Mouse (Mus musculus) forebrain, embryonic 10.5 days (tissue): Measurements from ENCODE around the gene Gm45062. TPM values are rescaled to one million over a fixed set of nuclear protein-coding genes. Genes with fewer than 3 reads are reported as not detected.
"Not testable (repeated sequence)": the region's sequence is repeated elsewhere in the genome, so short reads cannot be mapped to it uniquely, and the experiment has no call there.

ENCODE experiments used
- DNase-seq: peaks from one replicate; pipeline ENCODE4 v3.0.0-alpha.2; 2017; ENCODE audit warnings: low spot score; ENCODE audit errors: extremely low spot score
- H3K27ac ChIP-seq: fragments of 300-500 bp; sonication (generic); 2 replicates; pipeline ENCODE4 v1.5.1; 2016; ENCODE audit warnings: mild to moderate bottlenecking
- H3K27me3 ChIP-seq: fragments of 300-500 bp; sonication (generic); 2 replicates; pipeline ENCODE4 v1.6.1; 2016; ENCODE audit warnings: mild to moderate bottlenecking; ENCODE audit not compliant: poor library complexity, severe bottlenecking
- H3K36me3 ChIP-seq: fragments of 300-500 bp; sonication (generic); replicated peaks from 2 replicates; pipeline ENCODE4 v1.6.1; 2016; ENCODE audit warnings: mild to moderate bottlenecking, moderate library complexity
- H3K4me1 ChIP-seq: fragments of 300-500 bp; sonication (generic); 2 replicates; pipeline ENCODE4 v1.6.1; 2016
- H3K4me3 ChIP-seq: fragments of 300-500 bp; sonication (generic); 2 replicates; pipeline ENCODE4 v1.5.1; 2016; ENCODE audit warnings: mild to moderate bottlenecking, moderate library complexity
- H3K9me3 ChIP-seq: fragments of 300-500 bp; sonication (generic); 2 replicates; pipeline ENCODE4 v1.6.1; 2016; ENCODE audit warnings: mild to moderate bottlenecking, moderate library complexity
- WGBS: fragments of 180-500 bp; shearing (Covaris S2); methylation state at CpG from one replicate; pipeline ENCODE4 v1.1.7; 2016; 5-methylcytosine and 5-hydroxymethylcytosine counted together
- polyA plus RNA-seq: library from polyadenylated mRNA; unstranded; fragments of >200 nt; fragmentation: Nextera tagmentation; extraction: Ambion mirVana; gene quantifications from 2 replicates; pipeline ENCODE4 v1.2.1, GENCODE M21; 2016

Gm45062 gene
- polyA plus RNA-seq, 1 experiment from 2014 or later: 11.1 TPM

- no peak for DNase-seq
- Histone ChIP-seq H3K27ac (no peak overlapping the region), H3K4me3 (no peak overlapping the region), H3K27me3 (no peaks in the 10 kb centered on the region), H3K9me3 (no peaks in the 10 kb centered on the region), H3K4me1 (0 out of 2 replicates have a peak, but pooled peaks cover 2% of the 10 kb centered on the region), H3K36me3 (no peaks in the 10 kb centered on the region)
- 95% methylated on average over 4 of the region's 4 CpGs for WGBS
Measured at GRCm38 (mm10) chr6:8521231-8521630, 262.0 kb downstream of the Gm45062 start.

DNA sequence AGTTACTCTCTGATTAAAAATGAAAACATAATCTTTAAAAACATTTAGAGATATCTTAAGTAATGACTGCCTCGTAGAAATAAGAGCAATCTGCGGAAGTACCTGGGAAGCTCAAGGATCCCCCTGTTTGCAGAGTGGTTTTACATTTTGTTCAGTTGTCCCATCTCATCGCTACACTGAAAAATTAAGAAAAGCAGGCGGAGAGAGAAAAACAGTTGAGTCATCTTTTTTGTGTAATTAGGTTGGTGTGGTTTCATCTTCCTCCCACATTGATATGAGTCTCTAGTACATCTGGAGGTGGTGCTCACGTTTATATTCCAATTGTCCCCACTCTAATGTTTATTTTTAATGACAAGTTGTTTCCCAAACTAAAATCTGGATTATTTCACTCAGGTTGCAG is 265.5 kb downstream of the Gm45062 start:
- Histone ChIP-seq H3K4me1 (0 out of 2 replicates have a peak, but pooled peaks cover 2% of the 10 kb centered on the region), H3K9me3 (no peaks in the 10 kb centered on the region), H3K27me3 (no peaks in the 10 kb centered on the region), H3K4me3 (no peak overlapping the region), H3K36me3 (no peaks in the 10 kb centered on the region), H3K27ac (no peak overlapping the region)
- WGBS: 93% methylated on average over 5 of the region's 5 CpGs
- no peak for DNase-seq

GRCm38 (mm10) chr6:8531104-8531894 is 272.0 kb downstream of the Gm45062 start:
- Histone ChIP-seq H3K27me3 (no peaks in the 10 kb centered on the region), H3K9me3 (no peaks in the 10 kb centered on the region), H3K36me3 (no peaks in the 10 kb centered on the region), H3K27ac (no peak overlapping the region), H3K4me3 (no peak overlapping the region), H3K4me1 (no peaks in the 10 kb centered on the region)
- 94% methylated on average over 4 of the region's 4 CpGs for WGBS
- no peak for DNase-seq

DNA sequence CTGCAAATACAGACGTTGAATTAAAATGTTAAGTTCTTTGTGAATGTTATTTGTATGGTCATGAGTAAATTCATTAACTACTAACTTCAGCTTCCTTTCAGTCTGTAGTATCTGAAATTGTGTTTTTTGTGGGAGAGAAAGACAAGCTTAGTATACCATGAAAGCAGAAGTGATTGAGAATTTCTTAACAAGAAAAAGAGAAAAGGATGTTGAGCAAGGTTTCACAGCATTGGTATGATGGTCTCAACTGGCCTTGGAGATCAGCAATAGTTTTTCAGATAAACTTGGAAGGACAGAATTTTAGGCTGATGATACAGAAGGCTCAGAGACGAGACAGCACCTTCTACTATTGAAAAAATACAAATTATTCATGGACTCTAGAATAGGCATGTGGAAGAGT is 277.7 kb downstream of the Gm45062 start:
- H3K4me3 ChIP-seq: no peak overlapping the region
- no peak overlapping the region for H3K27ac ChIP-seq
- H3K27me3 ChIP-seq: no peaks in the 10 kb centered on the region
- H3K36me3 ChIP-seq: 0 out of 2 replicates have a peak, but pooled peaks cover 3% of the 10 kb centered on the region
- no peaks in the 10 kb centered on the region for H3K4me1 ChIP-seq
- no peaks in the 10 kb centered on the region for H3K9me3 ChIP-seq
- WGBS: 94% methylated on average over 2 of the region's 2 CpGs
- no peak for DNase-seq

DNA sequence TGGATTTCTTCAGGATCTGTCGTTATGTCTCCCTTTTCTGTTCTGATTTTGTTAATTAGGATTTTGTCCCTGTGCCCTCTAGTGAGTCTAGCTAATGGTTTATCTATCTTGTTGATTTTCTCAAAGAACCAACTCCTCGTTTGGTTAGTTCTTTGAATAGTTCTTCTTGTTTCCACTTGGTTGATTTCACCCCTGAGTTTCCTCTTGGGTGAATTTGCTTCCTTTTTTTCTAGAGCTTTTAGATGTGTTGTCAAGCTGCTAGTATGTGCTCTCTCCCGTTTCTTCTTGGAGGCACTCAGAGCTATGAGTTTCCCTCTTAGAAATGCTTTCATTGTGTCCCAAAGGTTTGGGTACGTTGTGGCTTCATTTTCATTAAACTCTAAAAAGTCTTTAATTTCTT is 282.3 kb downstream of the Gm45062 start:
- H3K4me3 ChIP-seq, H3K4me1 ChIP-seq, DNase-seq, H3K27ac ChIP-seq, H3K27me3 ChIP-seq, H3K9me3 ChIP-seq: not testable (repeated sequence)
- WGBS: 83% methylated on average over 4 of the region's 4 CpGs
- H3K36me3 ChIP-seq: peaks cover 19% of the 10 kb centered on the region

GRCm38 (mm10) chr6:8544822-8545221 is 285.6 kb downstream of the Gm45062 start:
- Histone ChIP-seq H3K27me3 (no peaks in the 10 kb centered on the region), H3K4me3 (no peak overlapping the region), H3K27ac (no peak overlapping the region), H3K4me1 (no peaks in the 10 kb centered on the region), H3K36me3 (peaks cover 38% of the 10 kb centered on the region), H3K9me3 (no peaks in the 10 kb centered on the region; the same call in 1 of the 2 replicates)
- WGBS: 91% methylated on average over 5 of the region's 5 CpGs
- no peak for DNase-seq

DNA sequence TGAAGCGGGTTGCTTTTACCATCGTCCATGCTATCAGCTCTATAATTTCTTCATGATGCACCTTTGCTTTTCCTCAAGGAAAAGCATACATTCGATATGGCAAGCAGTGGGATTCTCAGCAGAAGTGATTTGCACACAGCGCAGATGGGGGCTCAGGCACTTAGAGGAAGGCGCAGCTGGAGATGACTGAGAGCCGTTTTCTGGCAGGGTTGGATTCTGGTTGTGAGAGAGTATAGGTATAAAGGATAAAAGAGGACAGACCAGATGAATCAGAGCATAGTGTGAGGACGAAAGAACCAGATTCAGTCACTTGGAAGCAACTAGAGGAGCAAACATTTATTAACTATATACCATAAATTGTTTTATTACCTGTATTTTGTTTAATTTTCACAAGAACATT is 286.5 kb downstream of the Gm45062 start:
- Histone ChIP-seq H3K4me3 (no peak overlapping the region), H3K27ac (no peak overlapping the region), H3K36me3 (peaks cover 46% of the 10 kb centered on the region), H3K9me3 (no peaks in the 10 kb centered on the region; the same call in 1 of the 2 replicates), H3K27me3 (no peaks in the 10 kb centered on the region), H3K4me1 (no peaks in the 10 kb centered on the region)
- DNase-seq: no peak
- WGBS: 91% methylated on average over 7 of the region's 7 CpGs

DNA sequence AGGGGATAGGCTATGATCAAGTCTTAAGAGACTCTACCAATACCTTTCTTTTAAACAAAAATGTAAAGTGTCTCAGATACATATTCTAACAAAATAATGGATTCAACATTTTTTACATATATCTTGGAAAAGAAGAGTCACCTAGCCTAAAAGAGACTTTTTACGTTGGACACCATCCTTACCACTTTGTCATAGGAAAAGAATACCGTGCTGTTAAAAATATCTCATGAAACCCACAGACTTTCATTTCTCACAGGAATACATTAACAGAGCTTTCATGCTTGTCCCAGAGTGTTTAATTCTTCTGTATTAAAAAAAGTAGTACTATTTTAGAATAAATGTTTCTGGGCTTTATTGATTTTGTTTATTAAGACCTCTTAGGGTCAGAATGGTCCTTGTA is 291.9 kb downstream of the Gm45062 start:
- no peaks in the 10 kb centered on the region for H3K27me3 ChIP-seq
- DNase-seq: no peak
- WGBS: 92% methylated on average over 2 of the region's 2 CpGs
- H3K4me3 ChIP-seq: no peak overlapping the region
- H3K4me1 ChIP-seq: no peaks in the 10 kb centered on the region
- no peak overlapping the region for H3K27ac ChIP-seq
- no peaks in the 10 kb centered on the region; the same call in 1 of the 2 replicates for H3K9me3 ChIP-seq
- peaks cover 43% of the 10 kb centered on the region for H3K36me3 ChIP-seq

DNA sequence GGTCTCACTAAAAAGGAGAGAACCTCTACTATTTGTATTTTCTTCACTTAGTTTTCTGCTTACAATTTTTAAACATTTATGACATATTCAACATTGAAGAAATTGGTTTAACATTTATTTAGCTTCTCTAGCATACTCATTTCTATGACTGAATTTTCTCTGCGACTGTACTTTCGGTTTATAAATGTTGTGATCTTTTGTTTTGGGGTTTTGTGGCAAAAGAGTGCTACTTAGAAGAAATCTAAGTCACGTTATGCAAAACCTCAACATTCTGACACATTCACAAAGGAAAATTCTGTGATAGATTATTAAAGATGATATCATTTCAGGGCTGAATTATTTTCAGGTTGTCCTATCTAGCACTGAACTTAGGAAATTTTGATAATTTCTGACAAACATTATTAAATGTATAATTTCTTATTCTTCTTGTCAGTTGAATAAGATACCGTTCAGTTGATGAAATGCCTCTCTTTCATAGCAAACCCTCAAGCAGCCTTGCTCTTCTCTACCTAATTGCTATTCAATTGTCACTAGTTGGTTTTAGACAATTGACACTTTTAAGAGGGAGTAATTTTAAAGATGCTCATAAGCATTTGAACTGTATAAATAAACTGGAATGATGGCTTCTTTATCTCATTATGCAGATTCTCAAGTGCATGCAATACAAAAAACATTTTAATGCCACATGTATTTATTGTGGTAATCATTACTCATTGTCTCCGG is 297.8 kb downstream of the Gm45062 start:
- Histone ChIP-seq H3K27me3 (no peaks in the 10 kb centered on the region), H3K9me3 (no peaks in the 10 kb centered on the region), H3K4me3 (no peak overlapping the region), H3K36me3 (peaks cover 21% of the 10 kb centered on the region), H3K4me1 (no peaks in the 10 kb centered on the region), H3K27ac (no peak overlapping the region)
- WGBS: 94% methylated on average over 5 of the region's 5 CpGs
- no peak for DNase-seq

DNA sequence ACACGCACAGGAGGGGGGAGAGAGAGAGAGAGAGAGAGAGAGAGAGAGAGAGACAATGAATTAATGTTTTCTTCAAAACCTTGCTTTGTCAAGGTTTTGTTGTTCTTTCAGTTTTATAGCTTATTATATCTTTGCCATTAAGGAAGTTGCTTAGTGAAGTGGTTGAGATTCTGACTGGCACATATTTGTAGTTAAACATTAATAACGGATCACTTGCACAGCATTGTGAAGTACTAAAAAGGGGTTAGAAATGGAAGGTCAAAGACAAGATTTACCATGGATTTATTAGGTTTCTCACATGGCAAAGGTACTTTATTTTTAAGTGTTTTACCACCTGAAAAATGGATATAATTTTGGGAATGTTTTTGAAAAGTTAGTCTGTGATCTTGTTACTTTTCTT is 301.4 kb downstream of the Gm45062 start:
- peaks cover 23% of the 10 kb centered on the region for H3K36me3 ChIP-seq
- H3K4me3 ChIP-seq: no peak overlapping the region
- no peaks in the 10 kb centered on the region for H3K27me3 ChIP-seq
- no peak overlapping the region for H3K27ac ChIP-seq
- DNase-seq: no peak
- H3K4me1 ChIP-seq: no peaks in the 10 kb centered on the region
- 96% methylated on average over 2 of the region's 2 CpGs for WGBS
- no peaks in the 10 kb centered on the region for H3K9me3 ChIP-seq

DNA sequence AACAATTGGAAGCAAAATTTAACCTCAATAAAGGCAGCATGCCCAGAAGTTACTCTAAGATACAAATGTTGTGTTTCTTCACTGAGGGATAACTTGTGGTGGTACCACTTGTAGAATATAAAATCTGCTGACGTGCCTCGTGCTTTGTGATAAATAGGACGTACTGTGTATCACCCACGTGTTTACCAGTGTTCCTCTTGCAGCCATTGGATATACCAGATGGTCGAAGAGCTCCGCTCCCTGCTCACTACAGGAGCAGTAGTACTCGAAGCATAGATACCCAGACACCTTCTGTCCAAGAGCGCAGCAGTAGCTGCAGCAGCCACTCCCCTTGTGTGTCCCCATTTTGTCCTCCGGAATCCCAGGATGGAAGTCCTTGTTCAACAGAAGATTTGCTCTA is 323.1 kb downstream of the Gm45062 start:
- DNase-seq: no peak
- H3K27me3 ChIP-seq: no peaks in the 10 kb centered on the region
- H3K9me3 ChIP-seq: no peaks in the 10 kb centered on the region
- H3K4me3 ChIP-seq: no peak overlapping the region
- 95% methylated on average over 9 of the region's 9 CpGs for WGBS
- H3K4me1 ChIP-seq: no peaks in the 10 kb centered on the region
- peaks cover 27% of the 10 kb centered on the region for H3K36me3 ChIP-seq
- H3K27ac ChIP-seq: no peak overlapping the region

DNA sequence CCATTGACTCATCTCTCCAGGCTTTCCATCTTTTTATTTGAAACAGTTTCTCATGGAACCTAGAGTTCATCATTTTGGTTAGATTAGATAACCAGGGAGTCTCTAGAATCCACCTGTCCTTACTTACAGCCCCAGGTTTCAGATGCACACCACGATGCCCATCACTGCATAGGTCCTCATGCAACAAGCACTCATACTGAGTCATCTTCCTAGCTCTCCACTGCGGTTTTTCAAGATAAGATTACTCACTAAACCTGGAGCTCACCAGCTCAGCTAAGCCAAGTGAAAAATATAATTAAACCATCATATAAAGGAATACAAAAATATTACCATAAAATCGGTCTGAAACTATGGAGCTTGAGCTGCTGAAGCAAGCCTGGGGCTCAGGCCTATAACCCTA is 324.6 kb downstream of the Gm45062 start:
- DNase-seq: no peak
- peaks cover 27% of the 10 kb centered on the region for H3K36me3 ChIP-seq
- H3K27ac ChIP-seq: no peak overlapping the region
- 87% methylated on average over 3 of the region's 3 CpGs for WGBS
- H3K9me3 ChIP-seq: no peaks in the 10 kb centered on the region
- H3K4me1 ChIP-seq: no peaks in the 10 kb centered on the region
- H3K4me3 ChIP-seq: no peak overlapping the region
- no peaks in the 10 kb centered on the region for H3K27me3 ChIP-seq

DNA sequence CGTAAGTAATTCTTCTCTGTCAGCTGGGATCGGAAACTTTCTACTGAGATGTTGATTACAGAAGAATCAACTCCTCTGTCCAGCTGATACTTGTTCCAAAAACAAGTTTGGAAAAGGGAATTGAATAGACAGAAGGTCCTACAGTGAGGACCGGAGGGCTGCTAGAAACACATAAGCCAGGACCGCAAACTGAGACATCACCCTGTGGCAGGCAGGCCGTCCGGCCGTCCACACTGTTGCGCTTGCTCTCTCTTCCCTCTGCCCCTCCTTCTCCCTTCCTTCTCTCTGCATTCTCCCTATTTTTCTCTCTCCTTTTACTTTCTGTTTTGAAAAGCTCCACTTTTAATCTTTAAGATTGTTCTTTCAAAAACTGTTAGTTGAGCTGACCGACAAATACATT is 332.4 kb downstream of the Gm45062 start:
- peaks cover 19% of the 10 kb centered on the region for H3K36me3 ChIP-seq

More for the DNA sequence above, 332.4 kb downstream of the Gm45062 start:
- WGBS: 94% methylated on average over 9 of the region's 9 CpGs
- no peaks in the 10 kb centered on the region for H3K9me3 ChIP-seq
- no peaks in the 10 kb centered on the region for H3K4me1 ChIP-seq
- H3K27me3 ChIP-seq: no peaks in the 10 kb centered on the region
- H3K27ac ChIP-seq: no peak overlapping the region
- no peak overlapping the region for H3K4me3 ChIP-seq
- DNase-seq: no peak
